Mouse (Mus musculus): ENCODE results near the gene Fam120a. TPM values are rescaled to one million over a fixed set of nuclear protein-coding genes. Genes with fewer than 3 reads are reported as not detected.

Fam120a gene
- polyA plus RNA-seq, 1 experiment from 2014 or later = 14.6 TPM

DNA sequence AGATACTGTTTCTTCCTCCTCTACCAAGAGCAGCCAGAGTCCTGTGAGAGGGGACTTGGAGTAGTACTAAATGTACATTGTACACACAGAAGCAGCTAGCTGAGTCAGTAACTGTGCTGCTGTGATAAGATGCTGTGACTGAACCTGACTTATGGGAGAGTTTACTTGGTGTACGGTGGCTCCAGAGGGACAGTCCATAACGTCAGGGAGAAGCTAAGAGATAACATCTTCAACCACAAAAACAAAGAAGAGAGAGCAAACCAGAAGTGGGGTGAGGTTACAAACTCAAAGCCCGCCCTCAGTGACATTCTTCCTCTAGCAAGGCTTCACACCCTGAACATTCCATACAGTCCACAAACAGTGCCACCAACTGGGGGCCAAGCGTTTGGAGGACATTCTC is 122.5 kb downstream of the Fam120a start:
- 65% methylated on average over 4 of the region's 4 CpGs for WGBS
- Histone ChIP-seq H3K4me3 (no peak overlapping the region), H3K4me1 (peaks cover 10% of the 10 kb centered on the region), H3K9ac (replicated peaks) (no peak overlapping the region), H3K4me2 (replicated peaks) (no peak overlapping the region), H3K27me3 (no peaks in the 10 kb centered on the region), H3K27ac (replicated peaks) (no peak overlapping the region), H3K9me3 (no peaks in the 10 kb centered on the region), H3K36me3 (no peaks in the 10 kb centered on the region)
- no peak for ATAC-seq (ENCODE audit: low FRiP score, low read depth)

DNA sequence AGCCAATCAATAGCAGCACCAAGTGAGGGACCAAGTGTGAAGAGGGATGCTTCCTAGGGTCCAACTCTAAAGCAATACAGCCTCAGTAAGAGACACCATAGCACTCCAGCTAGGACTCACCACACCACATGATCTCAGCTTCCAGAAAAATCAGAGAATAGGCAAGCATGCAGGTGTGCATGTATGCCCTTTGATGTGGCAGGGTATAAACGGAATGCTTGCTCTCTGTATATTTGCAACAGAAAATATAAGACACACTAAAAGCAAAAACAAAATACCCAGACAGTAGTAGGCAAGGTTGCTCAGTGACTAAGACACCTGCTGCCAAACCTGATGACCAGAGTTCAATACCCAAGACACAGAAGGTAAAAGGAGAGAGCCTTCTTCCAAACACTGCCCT is 124.3 kb downstream of the Fam120a start:
- WGBS = 86% methylated on average over 1 of the region's 1 CpGs
- no peak for ATAC-seq (ENCODE audit: low FRiP score, low read depth)

DNA sequence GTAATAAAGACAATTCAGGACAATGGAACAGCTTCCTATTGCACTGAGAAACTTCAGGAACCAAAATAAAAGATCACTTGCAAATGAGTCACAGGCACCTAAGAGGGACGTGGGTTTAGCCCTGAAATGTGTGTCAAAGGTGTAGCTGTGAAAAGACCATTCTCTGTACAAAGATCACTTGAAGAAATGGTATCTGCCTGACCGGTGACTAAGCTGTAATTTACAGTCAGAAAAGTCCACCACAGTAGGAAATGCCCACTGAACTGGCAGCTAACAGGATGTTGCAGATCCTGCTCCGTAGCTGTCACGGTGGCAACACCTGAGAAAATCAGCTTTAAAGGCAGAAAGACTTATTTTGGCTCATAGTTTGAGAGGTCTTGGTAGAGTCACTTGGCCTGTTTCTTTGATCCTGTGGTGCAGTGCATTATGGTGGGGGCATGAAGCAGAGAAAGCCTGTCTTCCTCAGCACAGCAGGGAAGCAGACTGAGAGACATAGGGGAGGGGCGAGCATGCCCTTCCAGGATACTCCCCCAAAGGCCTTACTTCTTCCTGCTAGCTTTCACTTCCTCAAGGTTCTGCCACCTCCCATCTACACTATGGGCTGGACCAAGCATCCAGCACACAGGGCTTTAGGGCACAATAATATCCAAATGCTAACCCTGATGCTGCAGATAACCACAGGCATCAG is 125.8 kb downstream of the Fam120a start:
- Histone ChIP-seq H3K4me1 (no peaks in the 10 kb centered on the region), H3K9me3 (no peaks in the 10 kb centered on the region), H3K4me2 (replicated peaks) (no peak overlapping the region), H3K27ac (replicated peaks) (no peak overlapping the region), H3K4me3 (no peak overlapping the region), H3K27me3 (no peaks in the 10 kb centered on the region), H3K9ac (replicated peaks) (no peak overlapping the region), H3K36me3 (no peaks in the 10 kb centered on the region)
- ATAC-seq (ENCODE audit: low FRiP score, low read depth) = no peak
- 66% methylated on average over 5 of the region's 5 CpGs for WGBS

More for the DNA sequence above, 124.3 kb downstream of the Fam120a start:
- no peak overlapping the region for H3K27ac ChIP-seq (replicated peaks)
- no peaks in the 10 kb centered on the region for H3K9me3 ChIP-seq
- no peaks in the 10 kb centered on the region for H3K27me3 ChIP-seq
- no peaks in the 10 kb centered on the region for H3K36me3 ChIP-seq
- H3K9ac ChIP-seq (replicated peaks) = no peak overlapping the region
- H3K4me2 ChIP-seq (replicated peaks) = no peak overlapping the region
- 0 out of 2 replicates have a peak, but pooled peaks cover 1% of the 10 kb centered on the region for H3K4me1 ChIP-seq
- no peak overlapping the region for H3K4me3 ChIP-seq

DNA sequence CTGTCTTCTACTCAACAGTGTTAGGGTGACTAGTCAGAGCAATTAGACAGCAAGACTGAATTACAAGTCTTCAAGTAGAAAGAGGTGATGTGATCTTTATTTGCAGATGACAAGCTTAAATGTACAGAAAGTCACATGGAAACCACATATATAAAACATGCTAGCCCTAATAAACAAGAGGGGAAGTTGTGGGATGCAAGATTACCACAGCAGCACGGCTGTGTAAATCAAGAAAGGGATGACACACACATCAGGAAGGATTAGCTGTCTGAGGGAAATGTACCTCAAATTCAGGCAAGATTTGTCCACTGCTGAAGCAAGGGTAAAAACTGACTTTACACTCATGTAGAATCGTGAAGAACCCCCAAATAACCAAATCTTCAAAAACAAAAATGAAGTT is 129.5 kb downstream of the Fam120a start:
- WGBS = 79% methylated on average over 2 of the region's 2 CpGs
- no peak for ATAC-seq (ENCODE audit: low FRiP score, low read depth)
- no peaks in the 10 kb centered on the region for H3K9me3 ChIP-seq

DNA sequence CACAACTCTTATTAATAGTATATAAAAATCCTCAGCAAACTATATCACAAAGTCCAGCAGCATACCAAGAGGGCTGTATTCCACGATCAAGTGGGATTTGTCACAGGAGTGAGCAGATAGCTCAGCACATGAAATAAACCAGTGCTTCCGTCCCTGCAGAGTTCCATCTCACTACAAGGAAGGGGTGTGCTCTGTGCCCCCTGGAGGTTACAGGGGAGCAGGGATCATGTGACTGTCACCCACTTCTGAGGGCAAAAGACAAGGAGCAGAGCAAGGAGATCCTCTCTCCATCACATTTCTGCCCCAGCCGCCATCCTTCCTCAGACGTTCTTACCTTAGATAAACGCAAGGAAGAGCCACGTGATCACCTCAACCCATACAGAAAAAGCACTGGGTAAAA is 130.3 kb downstream of the Fam120a start:
- WGBS = 92% methylated on average over 6 of the region's 6 CpGs
- no peak for ATAC-seq (ENCODE audit: low FRiP score, low read depth)

More for the DNA sequence above, 129.5 kb downstream of the Fam120a start:
- H3K27me3 ChIP-seq = no peaks in the 10 kb centered on the region
- H3K27ac ChIP-seq (replicated peaks) = no peak overlapping the region
- H3K36me3 ChIP-seq = 0 out of 2 replicates have a peak, but pooled peaks cover 3% of the 10 kb centered on the region
- H3K4me1 ChIP-seq = no peaks in the 10 kb centered on the region
- no peak overlapping the region for H3K4me2 ChIP-seq (replicated peaks)
- no peak overlapping the region for H3K4me3 ChIP-seq
- no peak overlapping the region for H3K9ac ChIP-seq (replicated peaks)

DNA sequence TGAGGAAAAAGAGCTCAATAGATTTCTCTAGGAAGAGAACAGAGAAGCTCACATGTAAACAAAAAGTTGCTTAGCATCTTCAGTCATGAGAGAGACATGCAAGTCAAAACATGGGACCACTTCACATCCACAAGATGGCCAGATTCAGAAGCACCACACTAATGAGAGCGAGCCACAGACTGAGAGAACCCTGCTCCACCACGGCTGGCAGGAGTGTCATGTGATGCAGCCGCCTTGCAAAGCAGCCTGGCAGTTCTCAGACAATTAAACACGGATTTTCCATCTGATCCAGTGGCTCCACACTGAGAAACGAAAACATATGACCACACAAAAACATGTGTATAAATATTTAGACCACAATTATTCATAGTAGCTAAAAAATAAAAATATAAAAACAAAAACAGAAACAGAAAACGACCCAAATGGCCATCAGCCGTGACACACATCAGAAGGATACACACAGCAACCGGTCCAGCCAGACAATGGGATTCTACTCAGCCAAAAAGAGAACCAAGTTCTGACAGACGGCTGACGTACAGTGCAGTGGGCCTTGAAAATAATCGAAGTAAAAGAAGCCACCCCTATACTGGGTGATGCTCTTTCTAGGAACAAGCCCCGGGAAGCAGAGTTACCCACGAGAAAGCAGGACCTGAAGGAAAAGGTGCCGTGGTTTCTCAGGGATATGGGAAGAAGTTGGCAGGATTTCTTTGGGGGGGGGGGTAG is 137.1 kb downstream of the Fam120a start:
- 0 out of 2 replicates have a peak overlapping the region, but pooled peaks have one; percentile 4 for H3K27ac ChIP-seq (replicated peaks)
- no peak overlapping the region for H3K4me3 ChIP-seq
- no peaks in the 10 kb centered on the region for H3K9me3 ChIP-seq
- no peak for ATAC-seq (ENCODE audit: low FRiP score, low read depth)
- 80% methylated on average over 14 of the region's 14 CpGs for WGBS
- H3K27me3 ChIP-seq = no peaks in the 10 kb centered on the region
- H3K4me1 ChIP-seq = no peaks in the 10 kb centered on the region
- H3K9ac ChIP-seq (replicated peaks) = no peak overlapping the region
- no peak overlapping the region for H3K4me2 ChIP-seq (replicated peaks)
- peaks cover 70% of the 10 kb centered on the region for H3K36me3 ChIP-seq

More for the DNA sequence above, 130.3 kb downstream of the Fam120a start:
- Histone ChIP-seq H3K36me3 (0 out of 2 replicates have a peak, but pooled peaks cover 10% of the 10 kb centered on the region), H3K4me2 (replicated peaks) (no peak overlapping the region), H3K27ac (replicated peaks) (no peak overlapping the region), H3K9me3 (no peaks in the 10 kb centered on the region), H3K27me3 (no peaks in the 10 kb centered on the region), H3K4me3 (no peak overlapping the region), H3K9ac (replicated peaks) (no peak overlapping the region), H3K4me1 (no peaks in the 10 kb centered on the region)

DNA sequence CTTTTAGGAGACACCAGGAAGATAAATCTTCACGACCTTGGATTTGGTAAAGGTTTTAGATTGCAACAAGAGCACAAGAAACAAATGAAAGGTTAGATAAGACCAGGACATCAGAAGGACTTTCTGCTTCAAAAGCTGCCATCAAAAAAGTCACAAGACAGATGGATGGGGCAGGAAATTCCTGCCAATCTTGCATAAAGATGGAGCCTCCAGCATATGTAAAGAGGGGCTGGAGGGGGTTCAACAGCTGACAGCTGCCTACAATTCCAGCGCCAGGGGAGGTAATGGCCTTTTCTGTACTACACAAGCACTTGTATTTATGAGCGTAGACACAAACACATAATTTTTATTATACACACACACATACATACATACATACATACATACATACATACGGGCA is 138.0 kb downstream of the Fam120a start:
- no peak overlapping the region for H3K4me2 ChIP-seq (replicated peaks)
- no peak overlapping the region for H3K9ac ChIP-seq (replicated peaks)
- no peak overlapping the region for H3K4me3 ChIP-seq
- ATAC-seq (ENCODE audit: low FRiP score, low read depth) = no peak
- 90% methylated on average over 4 of the region's 4 CpGs for WGBS
- no peaks in the 10 kb centered on the region for H3K27me3 ChIP-seq
- H3K4me1 ChIP-seq = no peaks in the 10 kb centered on the region
- H3K36me3 ChIP-seq = peaks cover 79% of the 10 kb centered on the region
- no peak overlapping the region for H3K27ac ChIP-seq (replicated peaks)
- H3K9me3 ChIP-seq = no peaks in the 10 kb centered on the region

Other genes starting within 250 kb of the Fam120a start
- gene Phf2, start 96.9 kb downstream of the Fam120a start, polyA plus RNA-seq (2016; fragmentation: Nextera tagmentation; extraction: Ambion mirVana) = 11.3 and 11.4 TPM in 2 replicates
- gene Wnk2, start 180.0 kb upstream of the Fam120a start, polyA plus RNA-seq (2016; fragmentation: Nextera tagmentation; extraction: Ambion mirVana) = 12.0 and 15.0 TPM in 2 replicates
- gene Ninj1, start 219.5 kb upstream of the Fam120a start, polyA plus RNA-seq (2016; fragmentation: Nextera tagmentation; extraction: Ambion mirVana) = 15.9 and 16.7 TPM in 2 replicates
- gene Card19, start 248.0 kb upstream of the Fam120a start, polyA plus RNA-seq (2016; fragmentation: Nextera tagmentation; extraction: Ambion mirVana) = 16.9 and 18.2 TPM in 2 replicates

Measured in midbrain, embryonic 12.5 days (tissue).